Mouse (Mus musculus): Measurements from ENCODE around the gene Hpse.

The Hpse gene

DNA sequence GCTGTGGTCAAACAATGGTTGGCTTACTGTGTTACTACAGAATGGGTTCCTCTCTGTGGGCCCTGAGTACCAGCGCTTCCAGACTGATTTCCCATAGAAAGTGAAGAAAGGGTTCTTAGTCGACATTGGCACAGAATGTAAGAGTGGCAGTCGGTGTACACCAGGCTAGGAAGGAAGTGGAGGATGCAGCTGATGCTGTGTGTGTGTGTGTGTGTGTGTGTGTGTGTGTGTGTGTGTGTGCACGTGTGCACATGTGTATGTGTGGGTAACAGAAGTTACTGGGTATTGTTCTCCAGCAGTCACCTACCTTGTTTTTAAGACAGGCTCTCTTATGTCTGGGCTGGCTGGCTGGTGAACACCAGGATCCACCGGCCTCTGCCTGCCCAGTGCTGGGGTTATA is 77.2 kb downstream of the Hpse start:
- DNase-seq (ENCODE audit: low read depth, low spot score) = no peak

GRCm38 (mm10) chr5:100638483-100638882 is 81.0 kb downstream of the Hpse start:
- DNase-seq (ENCODE audit: low read depth, low spot score) = no peak

DNA sequence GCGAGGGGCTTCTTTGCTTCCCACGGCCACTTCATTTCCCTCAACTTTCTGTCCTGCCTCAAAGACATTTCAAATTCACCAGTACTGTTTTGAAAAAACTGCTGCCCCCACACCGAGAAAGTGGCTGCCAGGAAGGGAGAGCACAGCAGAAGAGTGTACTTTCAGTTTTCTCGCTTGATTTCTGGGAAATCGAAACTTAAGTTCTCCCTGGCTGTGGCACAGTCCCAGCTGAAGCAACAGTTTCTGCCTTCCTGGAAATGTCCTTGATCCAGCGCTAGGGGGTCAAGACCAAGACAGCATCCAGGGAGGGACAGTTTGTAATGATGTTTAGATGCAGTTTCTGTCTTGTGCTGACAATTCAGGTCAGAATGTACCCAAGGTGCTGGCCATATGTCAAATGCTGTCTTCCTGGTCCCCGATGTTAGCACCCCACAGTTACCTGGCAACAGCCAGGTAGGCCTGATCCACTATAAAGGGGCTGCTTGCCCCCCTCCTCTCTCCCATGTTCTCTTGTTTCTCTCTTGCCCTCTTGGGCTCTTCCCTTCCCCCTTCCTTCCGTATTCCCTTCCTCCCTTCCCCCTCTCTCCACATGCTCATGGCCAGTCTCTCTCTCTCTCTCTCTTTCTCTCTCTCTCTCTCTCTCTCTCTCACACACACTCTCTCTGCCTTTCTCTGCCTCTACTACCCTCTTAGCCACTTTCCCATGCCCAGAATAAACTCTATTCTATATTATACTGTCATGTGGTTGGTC is 82.5 kb downstream of the Hpse start:
- DNase-seq (ENCODE audit: low read depth, low spot score) = no peak

- DNase-seq (ENCODE audit: low read depth, low spot score) = no peak
Observed at GRCm38 (mm10) chr5:100635908-100636307, 83.6 kb downstream of the Hpse start.

DNA sequence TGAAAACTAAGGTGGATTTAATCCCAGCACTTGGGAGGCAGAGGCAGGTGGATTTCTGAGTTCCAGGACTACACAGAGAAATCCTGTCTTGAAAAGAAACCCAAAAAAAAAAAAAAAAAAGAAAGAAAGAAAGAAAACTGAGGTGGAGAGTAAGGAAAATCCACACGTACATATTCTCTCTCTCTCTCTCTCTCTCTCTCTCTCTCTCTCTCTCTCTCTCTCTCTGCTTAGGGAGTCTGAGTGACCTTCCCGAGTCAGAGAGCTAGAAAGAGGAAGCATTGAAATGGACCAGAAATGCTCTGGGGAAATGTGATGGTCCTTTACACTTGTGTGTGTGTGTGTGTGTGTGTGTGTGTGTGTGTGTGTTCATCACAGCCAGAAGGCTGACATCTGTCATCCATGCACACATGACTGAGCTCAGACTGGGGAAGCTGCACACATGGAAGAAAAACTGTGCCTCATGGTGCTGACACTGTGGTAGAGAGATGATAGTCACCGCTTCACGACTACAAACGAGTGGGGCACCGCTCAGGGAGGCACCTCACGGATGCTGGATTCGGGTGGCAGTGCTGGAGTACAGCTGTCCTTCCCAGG is 84.5 kb downstream of the Hpse start:
- DNase-seq (ENCODE audit: low read depth, low spot score) = no peak

GRCm38 (mm10) chr5:100632540-100633129 is 86.9 kb downstream of the Hpse start:
- DNase-seq (ENCODE audit: low read depth, low spot score) = no peak
